ENCODE assay signal across 7 mouse cellular contexts in genomic region chr9:47265946-47266490, GRCm38 (mm10).
DNase-seq lines count a peak whose midpoint lies in the region; ATAC-seq lines count a peak whose summit lies in the region.

No protein-coding gene starts in this region.

- no peak overlapping the region for H3K4me2 ChIP-seq in forebrain, embryonic 16.5 days (ENCODE audit: low read length)

- ATAC-seq in forebrain, embryonic 16.5 days: peak; percentile 81

- peaks cover 13% of the 10 kb centered on the region for H3K4me1 ChIP-seq in forebrain, embryonic 16.5 days (replicated peaks; ENCODE audit: control insufficient read depth, insufficient read depth, low read length)

- DNase-seq in retina, postnatal 1 day: peak; percentile 56
- no peak for DNase-seq in retina, embryonic 14.5 days (ENCODE audit: low spot score)
- DNase-seq in kidney, adult 18-20 months: peak; percentile 37
- peak; percentile 23 for DNase-seq in lung, postnatal 25 days (ENCODE audit: low spot score)
- no peak for DNase-seq in natural killer cell, adult 2 months (ENCODE audit: low spot score in 2 of 2)
- DNase-seq in c-Kit-positive CD71-positive TER-119-positive erythroid progenitor cells, embryonic 14.5 days (ENCODE audit: low spot score): no peak

- 10% methylated on average over 9 of the region's 9 CpGs for WGBS in forebrain, embryonic 16.5 days

- no peaks in the 10 kb centered on the region for H3K36me3 ChIP-seq in forebrain, embryonic 16.5 days (ENCODE audit: control insufficient read depth, insufficient read depth)

- H3K4me3 ChIP-seq in forebrain, embryonic 16.5 days (replicated peaks; ENCODE audit: low read length): no peak overlapping the region

- H3K9me3 ChIP-seq in forebrain, embryonic 16.5 days (ENCODE audit: control insufficient read depth, low read length): no peaks in the 10 kb centered on the region

- H3K27ac ChIP-seq in forebrain, embryonic 16.5 days (ENCODE audit: low read length): no peak overlapping the region

- no peaks in the 10 kb centered on the region for H3K27me3 ChIP-seq in forebrain, embryonic 16.5 days (replicated peaks; ENCODE audit: control insufficient read depth, insufficient read depth, low read length)

- H3K9ac ChIP-seq in forebrain, embryonic 16.5 days (replicated peaks; ENCODE audit: low read depth, low read length): no peak overlapping the region

Comparison
In these comparisons a context has a peak if more than half of its experiments do, and no peak if none do; other contexts are left out.
1. DNase-seq: peak in retina, postnatal 1 day (single experiment), kidney, adult 18-20 months (single experiment) and lung, postnatal 25 days (single experiment); none in retina, embryonic 14.5 days (single experiment), natural killer cell, adult 2 months (0 of 2) and c-Kit-positive CD71-positive TER-119-positive erythroid progenitor cells, embryonic 14.5 days (single experiment).